Mouse (Mus musculus) hindbrain, postnatal 0 days (tissue): ENCODE measurements around the gene Rora. TPM values are rescaled to one million over a fixed set of nuclear protein-coding genes. Genes with fewer than 3 reads are reported as not detected.

Experiments used
- ATAC-seq: fragments of 200-750 bp; cut with Nextera tagmentation; 2 replicates; pipeline ENCODE4 v1.8.0; 2017; ENCODE audit warnings: mild to moderate bottlenecking, moderate TSS enrichment, moderate library complexity
- DNase-seq: peaks from one replicate; pipeline ENCODE4 v3.0.0-alpha.2; 2015; ENCODE audit warnings: low spot score
- H3K27ac ChIP-seq: fragments of 300-500 bp; sonication (generic); 2 replicates; pipeline ENCODE4 v1.5.1; 2014; ENCODE audit warnings: mild to moderate bottlenecking
- H3K27me3 ChIP-seq: fragments of 300-500 bp; sonication (generic); 2 replicates; pipeline ENCODE4 v1.6.1; 2014; ENCODE audit warnings: low read length, mixed read lengths; ENCODE audit not compliant: insufficient read depth
- H3K36me3 ChIP-seq: fragments of 300-500 bp; sonication (generic); 2 replicates; pipeline ENCODE4 v1.6.1; 2014; ENCODE audit warnings: low read length, mixed read lengths; ENCODE audit not compliant: insufficient read depth
- H3K4me1 ChIP-seq: fragments of 300-500 bp; sonication (generic); 2 replicates; pipeline ENCODE4 v1.6.1; 2014; ENCODE audit warnings: antibody characterized with exemption, low read length, mixed read lengths; ENCODE audit not compliant: insufficient read depth
- H3K4me2 ChIP-seq: fragments of 300-500 bp; sonication (generic); 2 replicates; pipeline ENCODE4 v1.6.1; 2014; ENCODE audit warnings: low read depth, mild to moderate bottlenecking, low read length, moderate library complexity, mixed read lengths
- H3K4me3 ChIP-seq: fragments of 300-500 bp; sonication (generic); 2 replicates; pipeline ENCODE4 v1.5.1; 2014; ENCODE audit warnings: low read length
- H3K9ac ChIP-seq: fragments of 300-500 bp; sonication (generic); replicated peaks from 2 replicates; pipeline ENCODE4 v1.6.1; 2014; ENCODE audit warnings: mild to moderate bottlenecking, low read length, moderate library complexity, mixed read lengths
- H3K9me3 ChIP-seq: fragments of 300-500 bp; sonication (generic); 2 replicates; pipeline ENCODE4 v1.6.1; 2016; ENCODE audit warnings: low read length, mixed read lengths
- CTCF ChIP-seq: IDR thresholded peaks from 2 replicates; pipeline ENCODE4 v1.5.1; 2016; ENCODE audit warnings: antibody characterized with exemption, control low read depth, low read depth
- WGBS: fragments of 180-500 bp; shearing (Covaris S2); extraction: QIAGEN DNeasy Blood & Tissue Kit; methylation state at CpG from one replicate; pipeline ENCODE4 v1.1.7; 2014; 5-methylcytosine and 5-hydroxymethylcytosine counted together
- polyA plus RNA-seq: library from polyadenylated mRNA; unstranded; fragments of >200 nt; fragmentation: Nextera tagmentation; extraction: Ambion mirVana; gene quantifications from 2 replicates; pipeline ENCODE4 v1.2.1, GENCODE M21; 2015
- total RNA-seq: library from RNA; depleted of rRNA; stranded (reverse); fragments of >200 nt; gene quantifications from 2 replicates; pipeline ENCODE4 v1.2.3, GENCODE M21; 2014

Rora gene
- total and polyA plus RNA-seq, 2 experiments from 2014 or later, result 27.5 to 59.4 TPM

- no peak for TF ChIP-seq CTCF
- H3K9me3 ChIP-seq, result no peaks in the 10 kb centered on the region
- WGBS, result 81% methylated on average over 5 of the region's 5 CpGs
- H3K27me3 ChIP-seq, result no peaks in the 10 kb centered on the region
- H3K9ac ChIP-seq, result no peak overlapping the region
- no peak overlapping the region for H3K27ac ChIP-seq
- DNase-seq (no peak), ATAC-seq (no peak)
- H3K4me1 ChIP-seq, result no peaks in the 10 kb centered on the region
- H3K4me2 ChIP-seq, result no peak overlapping the region
- no peak overlapping the region for H3K4me3 ChIP-seq
- no peaks in the 10 kb centered on the region for H3K36me3 ChIP-seq
These were observed 401.7 kb downstream of the Rora start for GRCm38 (mm10) chr9:69055302-69055701.

GRCm38 (mm10) chr9:69071203-69071867 lies 417.7 kb downstream of the Rora start:
- DNase-seq (no peak), ATAC-seq (no peak)
- Histone ChIP-seq H3K36me3 (no peaks in the 10 kb centered on the region), H3K9ac (no peak overlapping the region), H3K4me3 (no peak overlapping the region), H3K27me3 (no peaks in the 10 kb centered on the region), H3K9me3 (no peaks in the 10 kb centered on the region), H3K27ac (no peak overlapping the region), H3K4me1 (no peaks in the 10 kb centered on the region), H3K4me2 (no peak overlapping the region)
- no peak for TF ChIP-seq CTCF
- 55% methylated on average over 15 of the region's 15 CpGs for WGBS

- Histone ChIP-seq H3K9me3 (no peaks in the 10 kb centered on the region), H3K27me3 (no peaks in the 10 kb centered on the region), H3K4me1 (no peaks in the 10 kb centered on the region), H3K9ac (no peak overlapping the region), H3K36me3 (no peaks in the 10 kb centered on the region), H3K27ac (no peak overlapping the region), H3K4me2 (no peak overlapping the region), H3K4me3 (no peak overlapping the region)
- 78% methylated on average over 7 of the region's 7 CpGs for WGBS
- no peak for TF ChIP-seq CTCF
- DNase-seq (no peak), ATAC-seq (no peak)
These were observed 419.7 kb downstream of the Rora start for GRCm38 (mm10) chr9:69073271-69073670.

GRCm38 (mm10) chr9:69084086-69084719 lies 430.6 kb downstream of the Rora start:
- ATAC-seq, result no peak
- Histone ChIP-seq H3K9ac (no peak overlapping the region), H3K4me2 (no peak overlapping the region)

GRCm38 (mm10) chr9:69084720-69085661 lies 431.4 kb downstream of the Rora start:
- no peak overlapping the region for H3K27ac ChIP-seq
- no peaks in the 10 kb centered on the region for H3K36me3 ChIP-seq
- peaks cover 13% of the 10 kb centered on the region for H3K4me1 ChIP-seq
- DNase-seq, result peak; percentile 38
- 49% methylated on average over 14 of the region's 14 CpGs for WGBS
- H3K4me3 ChIP-seq, result no peak overlapping the region
- ATAC-seq, result 0 out of 2 replicates have a peak, but pooled peaks have one; percentile 27
- no peak overlapping the region for H3K4me2 ChIP-seq
- no peaks in the 10 kb centered on the region for H3K27me3 ChIP-seq
- TF ChIP-seq CTCF, result no peak
- no peaks in the 10 kb centered on the region for H3K9me3 ChIP-seq
- no peak overlapping the region for H3K9ac ChIP-seq

More at GRCm38 (mm10) chr9:69084086-69084719, 430.6 kb downstream of the Rora start:
- 26% methylated on average over 3 of the region's 3 CpGs for WGBS
- no peak for DNase-seq
- Histone ChIP-seq H3K9me3 (no peaks in the 10 kb centered on the region), H3K4me3 (no peak overlapping the region), H3K36me3 (no peaks in the 10 kb centered on the region), H3K27me3 (no peaks in the 10 kb centered on the region), H3K27ac (no peak overlapping the region), H3K4me1 (peaks cover 13% of the 10 kb centered on the region)
- TF ChIP-seq CTCF, result no peak

GRCm38 (mm10) chr9:69086844-69087243 lies 433.3 kb downstream of the Rora start:
- TF ChIP-seq CTCF, result no peak
- WGBS, result 89% methylated on average over 4 of the region's 4 CpGs
- H3K27ac ChIP-seq, result no peak overlapping the region

More at GRCm38 (mm10) chr9:69086844-69087243, 433.3 kb downstream of the Rora start:
- Histone ChIP-seq H3K27me3 (no peaks in the 10 kb centered on the region), H3K9ac (no peak overlapping the region), H3K4me2 (no peak overlapping the region), H3K9me3 (no peaks in the 10 kb centered on the region), H3K36me3 (no peaks in the 10 kb centered on the region), H3K4me3 (no peak overlapping the region), H3K4me1 (peaks cover 23% of the 10 kb centered on the region)
- no peak for DNase-seq
- ATAC-seq, result no peak
